Mouse (Mus musculus) hindbrain, embryonic 13.5 days (tissue): ENCODE measurements around the gene Fcamr. TPM values are rescaled to one million over a fixed set of nuclear protein-coding genes. Genes with fewer than 3 reads are reported as not detected.

Experiments used
- ATAC-seq: fragments of 200-750 bp; cut with Nextera tagmentation; 2 replicates; pipeline ENCODE4 v1.8.0; 2017; ENCODE audit warnings: moderate TSS enrichment; ENCODE audit not compliant: low FRiP score
- H3K27ac ChIP-seq: fragments of 300-500 bp; sonication (generic); 2 replicates; pipeline ENCODE4 v1.5.1; 2015; ENCODE audit warnings: inconsistent platforms, mild to moderate bottlenecking, moderate library complexity
- H3K27me3 ChIP-seq: fragments of 300-500 bp; sonication (generic); 2 replicates; pipeline ENCODE4 v1.6.1; 2015; ENCODE audit warnings: mild to moderate bottlenecking, inconsistent platforms
- H3K36me3 ChIP-seq: fragments of 300-500 bp; sonication (generic); 2 replicates; pipeline ENCODE4 v1.6.1; 2015; ENCODE audit warnings: mild to moderate bottlenecking, inconsistent platforms
- H3K4me1 ChIP-seq: fragments of 300-500 bp; sonication (generic); replicated peaks from 2 replicates; pipeline ENCODE4 v1.6.1; 2015; ENCODE audit warnings: inconsistent platforms
- H3K4me2 ChIP-seq: fragments of 300-500 bp; sonication (generic); 2 replicates; pipeline ENCODE4 v1.6.1; 2015; ENCODE audit warnings: inconsistent platforms, mild to moderate bottlenecking, moderate library complexity
- H3K4me3 ChIP-seq: fragments of 300-500 bp; sonication (generic); 2 replicates; pipeline ENCODE4 v1.5.1; 2015; ENCODE audit warnings: mild to moderate bottlenecking, inconsistent platforms
- H3K9ac ChIP-seq: fragments of 300-500 bp; sonication (generic); 2 replicates; pipeline ENCODE4 v1.6.1; 2015; ENCODE audit warnings: mild to moderate bottlenecking, inconsistent platforms
- H3K9me3 ChIP-seq: fragments of 300-500 bp; sonication (generic); 2 replicates; pipeline ENCODE4 v1.6.1; 2016; ENCODE audit warnings: inconsistent platforms
- WGBS: fragments of 180-500 bp; shearing (Covaris S2); methylation state at CpG from one replicate; pipeline ENCODE4 v1.1.7; 2015; 5-methylcytosine and 5-hydroxymethylcytosine counted together
- polyA plus RNA-seq: library from polyadenylated mRNA; unstranded; fragments of >200 nt; fragmentation: Nextera tagmentation; extraction: Ambion mirVana; gene quantifications from 2 replicates; pipeline ENCODE4 v1.2.1, GENCODE M21; 2015

The Fcamr gene
- polyA plus RNA-seq, 1 experiment from 2014 or later, result not detected

DNA sequence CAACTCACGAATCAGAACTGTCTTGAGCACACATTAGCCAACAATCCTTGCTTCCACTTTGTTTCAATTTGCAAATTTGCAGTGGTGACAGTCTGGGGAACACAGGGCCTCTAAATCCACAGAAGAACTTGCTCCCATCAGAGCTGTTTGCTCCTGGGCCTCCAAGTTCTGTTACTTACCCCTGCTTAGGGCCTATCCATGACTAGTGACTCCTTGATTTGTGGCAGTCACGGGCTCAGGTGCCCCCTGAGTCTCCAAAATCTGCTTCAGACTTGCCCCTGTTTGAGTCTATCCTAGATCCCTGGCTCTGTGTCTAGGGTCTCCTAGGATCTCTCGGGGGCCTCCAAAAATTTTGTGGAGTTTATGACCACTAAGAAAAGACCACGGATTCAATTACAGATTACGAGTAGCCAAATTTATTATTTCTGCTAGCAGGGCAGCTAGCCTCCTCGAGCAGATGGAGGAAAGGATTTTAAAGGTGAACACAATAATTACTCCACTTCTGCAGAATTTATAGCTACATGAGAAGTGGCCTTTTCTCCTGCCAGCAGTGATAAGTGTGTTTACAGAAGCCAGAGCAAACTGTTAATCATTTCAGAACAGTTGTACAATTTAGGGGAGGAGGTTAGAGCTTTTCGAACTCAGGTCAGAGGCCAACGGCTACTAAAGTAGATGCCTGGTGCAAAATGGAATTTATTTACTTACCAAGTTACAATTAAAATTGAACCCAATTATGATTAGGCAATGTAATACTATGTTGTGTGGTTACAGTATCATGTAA, 40.1 kb downstream of the Fcamr start:
- Histone ChIP-seq H3K36me3 (no peaks in the 10 kb centered on the region), H3K27ac (no peak overlapping the region), H3K4me2 (no peak overlapping the region), H3K9ac (no peak overlapping the region), H3K4me3 (no peak overlapping the region), H3K4me1 (no peaks in the 10 kb centered on the region), H3K9me3 (no peaks in the 10 kb centered on the region), H3K27me3 (no peaks in the 10 kb centered on the region)
- ATAC-seq, result no peak
- WGBS, result 87% methylated on average over 8 of the region's 8 CpGs

DNA sequence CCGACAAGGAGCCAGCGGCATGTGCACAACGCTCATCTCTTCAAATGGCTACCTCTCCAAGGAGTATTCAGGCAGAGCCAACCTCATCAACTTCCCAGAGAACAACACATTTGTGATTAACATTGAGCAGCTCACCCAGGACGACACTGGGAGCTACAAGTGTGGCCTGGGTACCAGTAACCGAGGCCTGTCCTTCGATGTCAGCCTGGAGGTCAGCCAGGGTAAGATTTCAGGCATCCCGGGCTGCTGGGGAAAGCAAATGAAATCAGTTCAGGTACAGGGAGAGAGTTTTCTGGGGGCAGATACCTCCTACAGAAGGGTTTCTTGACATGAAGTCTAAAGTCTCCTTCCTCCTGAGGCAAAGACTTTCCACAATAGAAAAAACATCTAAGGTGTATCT, 40.9 kb downstream of the Fcamr start:
- Histone ChIP-seq H3K9ac (no peak overlapping the region), H3K27ac (no peak overlapping the region), H3K36me3 (no peaks in the 10 kb centered on the region), H3K4me1 (no peaks in the 10 kb centered on the region), H3K4me2 (no peak overlapping the region), H3K4me3 (no peak overlapping the region), H3K9me3 (no peaks in the 10 kb centered on the region), H3K27me3 (no peaks in the 10 kb centered on the region)
- no peak for ATAC-seq
- WGBS, result 92% methylated on average over 7 of the region's 7 CpGs

GRCm38 (mm10) chr1:130844516-130844915, 43.8 kb downstream of the Fcamr start:
- H3K27ac ChIP-seq, result no peak overlapping the region

DNA sequence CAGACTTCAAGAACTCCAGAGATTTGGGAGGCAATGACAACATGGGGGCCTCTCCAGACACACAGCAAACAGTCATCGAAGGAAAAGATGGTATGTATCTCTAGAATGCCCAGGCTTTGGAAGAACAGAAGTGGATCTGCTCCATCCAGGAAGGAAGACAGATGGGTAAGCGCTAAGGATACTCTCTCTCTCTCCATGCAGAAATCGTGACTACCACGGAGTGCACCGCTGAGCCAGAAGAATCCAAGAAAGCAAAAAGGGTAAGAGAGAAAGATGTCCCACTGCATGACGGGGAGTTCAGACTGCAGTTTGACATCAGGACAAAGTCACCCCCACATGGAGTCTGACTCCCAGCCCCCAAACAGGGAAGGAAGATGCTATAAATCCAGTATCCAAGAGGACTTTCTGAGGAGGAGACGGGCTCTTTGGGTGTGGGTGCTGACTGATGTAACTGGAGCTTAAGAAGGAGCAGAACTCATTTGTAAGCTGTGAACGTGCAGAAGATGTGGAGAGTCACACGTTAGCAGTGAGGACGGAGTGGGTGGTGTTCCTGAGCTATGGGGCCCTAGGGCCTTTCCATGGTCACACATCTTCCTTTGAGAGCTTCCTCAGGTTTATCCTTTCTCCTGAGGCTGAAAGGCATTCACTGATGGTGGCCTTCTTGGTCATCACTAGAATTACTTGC, 49.0 kb downstream of the Fcamr start:
- H3K4me1 ChIP-seq, result no peaks in the 10 kb centered on the region
- 94% methylated on average over 10 of the region's 10 CpGs for WGBS
- H3K4me3 ChIP-seq, result no peak overlapping the region
- ATAC-seq, result no peak
- H3K4me2 ChIP-seq, result no peak overlapping the region
- no peak overlapping the region for H3K27ac ChIP-seq
- H3K9ac ChIP-seq, result no peak overlapping the region
- no peaks in the 10 kb centered on the region for H3K27me3 ChIP-seq
- H3K9me3 ChIP-seq, result no peaks in the 10 kb centered on the region
- H3K36me3 ChIP-seq, result no peaks in the 10 kb centered on the region

More at GRCm38 (mm10) chr1:130844516-130844915, 43.8 kb downstream of the Fcamr start:
- Histone ChIP-seq H3K4me2 (no peak overlapping the region), H3K27me3 (no peaks in the 10 kb centered on the region), H3K4me1 (no peaks in the 10 kb centered on the region), H3K9ac (no peak overlapping the region), H3K4me3 (no peak overlapping the region), H3K36me3 (no peaks in the 10 kb centered on the region), H3K9me3 (no peaks in the 10 kb centered on the region)
- no peak for ATAC-seq
- 91% methylated on average over 7 of the region's 7 CpGs for WGBS

- no peak for ATAC-seq
- no peaks in the 10 kb centered on the region for H3K27me3 ChIP-seq
- WGBS, result 90% methylated on average over 5 of the region's 5 CpGs
- no peaks in the 10 kb centered on the region for H3K36me3 ChIP-seq
- no peaks in the 10 kb centered on the region for H3K9me3 ChIP-seq
- H3K4me2 ChIP-seq, result no peak overlapping the region
- no peak overlapping the region for H3K4me3 ChIP-seq
- H3K4me1 ChIP-seq, result no peaks in the 10 kb centered on the region
- no peak overlapping the region for H3K27ac ChIP-seq
- no peak overlapping the region for H3K9ac ChIP-seq
Measured at GRCm38 (mm10) chr1:130850405-130850804, 49.7 kb downstream of the Fcamr start.

DNA sequence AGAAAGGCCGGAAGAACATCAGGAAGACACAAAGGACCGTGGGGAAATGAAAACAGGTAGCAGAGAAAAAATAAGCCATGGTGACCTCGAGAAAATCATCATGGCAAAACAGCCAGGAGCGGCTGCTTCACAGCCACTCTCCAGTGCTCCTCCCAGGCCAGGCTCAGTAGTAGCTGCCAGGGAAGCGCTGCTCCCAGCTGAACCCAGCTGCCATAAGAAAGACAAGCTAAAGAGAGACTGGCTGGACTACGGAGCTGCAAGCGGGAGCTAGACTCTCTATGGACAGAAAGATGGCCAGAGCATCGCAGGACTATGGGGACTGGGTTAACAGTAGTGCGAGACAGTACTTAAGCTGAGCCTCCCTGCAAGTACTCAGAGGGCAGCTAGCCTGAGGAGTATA, 54.1 kb downstream of the Fcamr start:
- Histone ChIP-seq H3K4me1 (no peaks in the 10 kb centered on the region), H3K9ac (no peak overlapping the region), H3K4me2 (no peak overlapping the region), H3K27ac (no peak overlapping the region), H3K4me3 (no peak overlapping the region), H3K9me3 (no peaks in the 10 kb centered on the region), H3K36me3 (no peaks in the 10 kb centered on the region), H3K27me3 (no peaks in the 10 kb centered on the region)
- WGBS, result 85% methylated on average over 9 of the region's 9 CpGs
- no peak for ATAC-seq

DNA sequence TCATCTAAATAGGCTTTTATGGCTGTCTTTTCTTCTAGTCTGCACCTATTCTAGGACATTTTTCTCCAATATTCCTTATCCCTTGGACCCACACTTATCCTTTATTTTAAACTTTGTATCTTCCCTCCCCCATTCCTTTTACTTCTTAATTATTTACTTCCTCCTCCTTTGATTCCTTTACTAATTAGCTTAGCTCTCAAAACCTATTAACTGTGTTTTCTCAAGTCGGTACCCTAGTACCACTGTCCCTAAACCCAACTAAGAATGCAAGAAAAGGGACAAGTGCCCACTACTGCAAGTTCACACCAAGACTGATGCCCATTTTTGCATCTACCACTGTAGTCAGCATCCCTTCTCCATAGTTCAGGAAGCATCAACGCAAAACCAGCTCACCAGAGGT, 55.0 kb downstream of the Fcamr start:
- Histone ChIP-seq H3K9me3 (no peaks in the 10 kb centered on the region), H3K27me3 (no peaks in the 10 kb centered on the region), H3K4me1 (no peaks in the 10 kb centered on the region), H3K27ac (no peak overlapping the region), H3K9ac (no peak overlapping the region), H3K4me3 (no peak overlapping the region), H3K36me3 (no peaks in the 10 kb centered on the region), H3K4me2 (no peak overlapping the region)
- no peak for ATAC-seq
- WGBS, result 87% methylated on average over 2 of the region's 2 CpGs

GRCm38 (mm10) chr1:130857456-130857855, 56.8 kb downstream of the Fcamr start:
- H3K9me3 ChIP-seq, result no peaks in the 10 kb centered on the region
- ATAC-seq, result no peak
- no peak overlapping the region for H3K4me2 ChIP-seq
- no peaks in the 10 kb centered on the region for H3K27me3 ChIP-seq
- H3K4me1 ChIP-seq, result no peaks in the 10 kb centered on the region
- H3K9ac ChIP-seq, result no peak overlapping the region
- no peaks in the 10 kb centered on the region for H3K36me3 ChIP-seq
- 88% methylated on average over 4 of the region's 4 CpGs for WGBS
- H3K27ac ChIP-seq, result no peak overlapping the region
- no peak overlapping the region for H3K4me3 ChIP-seq

DNA sequence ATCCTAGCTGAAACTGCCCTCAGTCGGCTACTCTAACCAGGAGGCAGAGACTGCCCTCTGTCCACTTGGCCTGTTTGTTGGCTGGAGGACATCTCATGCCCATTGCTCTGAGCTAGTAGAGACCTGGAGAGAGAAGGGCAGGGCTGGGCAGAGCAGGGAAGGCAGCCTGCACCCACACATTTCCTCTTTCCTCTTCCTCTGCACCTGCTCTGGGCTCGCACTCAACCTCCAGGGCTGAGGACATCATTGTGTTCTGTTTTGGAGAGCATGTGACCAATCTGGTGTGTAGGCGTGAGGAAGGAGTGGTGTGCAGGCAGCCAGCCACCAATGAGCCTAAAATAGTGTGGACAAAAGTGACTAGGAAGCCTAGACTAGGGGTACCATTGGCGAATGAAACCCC, 63.5 kb downstream of the Fcamr start:
- no peak overlapping the region for H3K9ac ChIP-seq
- no peak overlapping the region for H3K27ac ChIP-seq
- H3K36me3 ChIP-seq, result no peaks in the 10 kb centered on the region
- H3K9me3 ChIP-seq, result no peaks in the 10 kb centered on the region
- ATAC-seq, result no peak
- no peak overlapping the region for H3K4me2 ChIP-seq
- no peak overlapping the region for H3K4me3 ChIP-seq
- no peaks in the 10 kb centered on the region for H3K4me1 ChIP-seq
- 89% methylated on average over 4 of the region's 4 CpGs for WGBS
- H3K27me3 ChIP-seq, result no peaks in the 10 kb centered on the region

Other genes starting within 250 kb of the Fcamr start
- not detected in 2 replicates for gene Zp3r, start 171.3 kb upstream of the Fcamr start, polyA plus RNA-seq
- gene C4bp, start 139.3 kb upstream of the Fcamr start, polyA plus RNA-seq, result not detected in 2 replicates
- 0.16 TPM in 1 of 2 replicates, not detected in the other for gene Gm29427, start 85.1 kb upstream of the Fcamr start, polyA plus RNA-seq
- gene Yod1, start 83.6 kb upstream of the Fcamr start, polyA plus RNA-seq, result 18.4 and 21.7 TPM in 2 replicates
- 19.5 and 21.8 TPM in 2 replicates for gene Pfkfb2, start 71.6 kb upstream of the Fcamr start, polyA plus RNA-seq
- gene AA986860, start 68.9 kb upstream of the Fcamr start, polyA plus RNA-seq, result 0.51 and 0.63 TPM in 2 replicates
- gene Pigr, start 25.8 kb downstream of the Fcamr start, polyA plus RNA-seq, result not detected in 2 replicates
- 0.51 TPM in 1 of 2 replicates, not detected in the other for gene Fcmr, start 64.8 kb downstream of the Fcamr start, polyA plus RNA-seq
- gene Il24, start 86.6 kb downstream of the Fcamr start, polyA plus RNA-seq, result not detected in 2 replicates
- not detected in 2 replicates for gene Il20, start 110.5 kb downstream of the Fcamr start, polyA plus RNA-seq
- not detected in 2 replicates for gene Il19, start 139.2 kb downstream of the Fcamr start, polyA plus RNA-seq
- not detected in 2 replicates for gene Il10, start 218.9 kb downstream of the Fcamr start, polyA plus RNA-seq